12 mouse cellular contexts compared by ENCODE assay signal in genomic region chr5:140581569-140581968, GRCm38 (mm10). TPM values are rescaled to one million over a fixed set of nuclear protein-coding genes. Genes with fewer than 3 reads are reported as not detected.
DNase-seq lines count a peak whose midpoint lies in the region; ATAC-seq lines count a peak whose summit lies in the region.
"Had no signal": no experiment of that assay in that cellular context is flagged by ENCODE, and none has a peak within 500 bp of the region (broad histone marks: within the 10 kb centered on the region; RNA-seq: fewer than 3 reads in every experiment).

No protein-coding gene starts in this region.

- H3K27me3 ChIP-seq in forebrain, embryonic 11.5 days (ENCODE audit: control insufficient read depth, insufficient read depth, low read length), result no peaks in the 10 kb centered on the region
- no peaks in the 10 kb centered on the region for H3K27me3 ChIP-seq in forebrain, embryonic 16.5 days (replicated peaks; ENCODE audit: control insufficient read depth, insufficient read depth, low read length)
- no peaks in the 10 kb centered on the region for H3K27me3 ChIP-seq in liver, embryonic 16.5 days (ENCODE audit: control insufficient read depth, insufficient read depth, low read depth, low read length)
- H3K27me3 ChIP-seq in liver, embryonic 12.5 days (replicated peaks), result peaks cover 45% of the 10 kb centered on the region
- H3K27me3 ChIP-seq: Patski had no signal

- 0% methylated on average over 4 of the region's 5 CpGs for WGBS in forebrain, embryonic 11.5 days
- 6% methylated on average over 4 of the region's 5 CpGs for WGBS in forebrain, embryonic 16.5 days
- WGBS in liver, embryonic 16.5 days (ENCODE audit: insufficient replicate concordance), result 19% methylated on average over 5 of the region's 5 CpGs
- WGBS in liver, embryonic 12.5 days (ENCODE audit: insufficient replicate concordance), result 15% methylated on average over 4 of the region's 5 CpGs

- H3K4me3 ChIP-seq in forebrain, embryonic 11.5 days (ENCODE audit: low read depth, low read length), result no peak overlapping the region
- no peak overlapping the region for H3K4me3 ChIP-seq in forebrain, embryonic 16.5 days (replicated peaks; ENCODE audit: low read length)
- H3K4me3 ChIP-seq in liver, embryonic 16.5 days (ENCODE audit: low read depth, low read length), result no peak overlapping the region
- H3K4me3 ChIP-seq in liver, embryonic 12.5 days, result no peak overlapping the region

- peaks cover 47% of the 10 kb centered on the region for H3K4me1 ChIP-seq in forebrain, embryonic 11.5 days (replicated peaks; ENCODE audit: control insufficient read depth, insufficient read depth, low read length)
- peaks cover 34% of the 10 kb centered on the region for H3K4me1 ChIP-seq in forebrain, embryonic 16.5 days (replicated peaks; ENCODE audit: control insufficient read depth, insufficient read depth, low read length)
- no peaks in the 10 kb centered on the region for H3K4me1 ChIP-seq in liver, embryonic 16.5 days (ENCODE audit: control insufficient read depth, low read depth, low read length)
- H3K4me1 ChIP-seq in liver, embryonic 12.5 days, result peaks cover 3% of the 10 kb centered on the region; the same call in 1 of the 2 replicates

- no peak overlapping the region for H3K4me2 ChIP-seq in forebrain, embryonic 11.5 days (ENCODE audit: low read depth, low read length, severe bottlenecking)
- no peak overlapping the region for H3K4me2 ChIP-seq in forebrain, embryonic 16.5 days (ENCODE audit: low read length)
- no peak overlapping the region for H3K4me2 ChIP-seq in liver, embryonic 16.5 days (ENCODE audit: low read depth, low read length)
- H3K4me2 ChIP-seq in liver, embryonic 12.5 days, result no peak overlapping the region

- ATAC-seq in forebrain, embryonic 11.5 days (replicated peaks; ENCODE audit: low FRiP score), result 0 out of 2 replicates have a peak, but pooled peaks have one; percentile 8
- no peak for ATAC-seq in forebrain, embryonic 16.5 days
- 0 out of 2 replicates have a peak, but pooled peaks have one; percentile 9 for ATAC-seq in liver, embryonic 16.5 days (ENCODE audit: low read depth)
- ATAC-seq in liver, embryonic 12.5 days, result no peak
- ATAC-seq: Patski had no signal

- DNase-seq in forebrain, embryonic 11.5 days (ENCODE audit: low spot score), result peak; percentile 70
- DNase-seq in embryo, embryonic 11 days, result peak; percentile 80
- DNase-seq in lung, postnatal 4 days, result peak; percentile 48 to 83
- DNase-seq in frontal cortex, postnatal 25 days (ENCODE audit: low spot score in 2 of 2), result no peak
- no peak for DNase-seq in layer of hippocampus, postnatal 10 days (ENCODE audit: low spot score in 2 of 2)

- no peaks in the 10 kb centered on the region for H3K9me3 ChIP-seq in forebrain, embryonic 11.5 days (ENCODE audit: control insufficient read depth, low read length)
- no peaks in the 10 kb centered on the region for H3K9me3 ChIP-seq in forebrain, embryonic 16.5 days (ENCODE audit: control insufficient read depth, low read length)
- H3K9me3 ChIP-seq in liver, embryonic 16.5 days (replicated peaks; ENCODE audit: control insufficient read depth, low read length), result no peaks in the 10 kb centered on the region
- no peaks in the 10 kb centered on the region for H3K9me3 ChIP-seq in liver, embryonic 12.5 days (replicated peaks)

- no peak overlapping the region for H3K9ac ChIP-seq in forebrain, embryonic 11.5 days (ENCODE audit: low read length)
- no peak overlapping the region for H3K9ac ChIP-seq in forebrain, embryonic 16.5 days (replicated peaks; ENCODE audit: low read depth, low read length)
- no peak overlapping the region for H3K9ac ChIP-seq in liver, embryonic 16.5 days (ENCODE audit: low read depth, low read length)
- H3K9ac ChIP-seq in liver, embryonic 12.5 days, result no peak overlapping the region

- peak overlapping the region; percentile 48; the same call in 1 of the 2 replicates for H3K27ac ChIP-seq in forebrain, embryonic 11.5 days (ENCODE audit: low read depth, low read length)
- no peak overlapping the region for H3K27ac ChIP-seq in forebrain, embryonic 16.5 days (ENCODE audit: low read length)
- no peak overlapping the region for H3K27ac ChIP-seq in liver, embryonic 16.5 days (ENCODE audit: low read length)
- H3K27ac ChIP-seq in liver, embryonic 12.5 days, result no peak overlapping the region

- H3K36me3 ChIP-seq in forebrain, embryonic 11.5 days (ENCODE audit: control insufficient read depth, insufficient read depth, low read length), result no peaks in the 10 kb centered on the region
- no peaks in the 10 kb centered on the region for H3K36me3 ChIP-seq in forebrain, embryonic 16.5 days (ENCODE audit: control insufficient read depth, insufficient read depth)
- H3K36me3 ChIP-seq in liver, embryonic 16.5 days (ENCODE audit: control insufficient read depth, insufficient read depth), result no peaks in the 10 kb centered on the region
- H3K36me3 ChIP-seq in liver, embryonic 12.5 days, result no peaks in the 10 kb centered on the region

RNA-seq across cellular contexts. Expression of gene Grifin, which starts 16.7 kb away (rescaled TPM):
- not detected in 2 replicates for polyA plus RNA-seq in forebrain, embryonic 11.5 days (2014; fragmentation: Nextera tagmentation; extraction: Ambion mirVana)
- polyA plus RNA-seq in forebrain, embryonic 16.5 days (2015; fragmentation: Nextera tagmentation; extraction: Ambion mirVana), result not detected in 2 replicates
- 0.59 and 1.2 TPM in 2 replicates for polyA plus RNA-seq in liver, embryonic 16.5 days (2015; fragmentation: Nextera tagmentation; extraction: Ambion mirVana)
- polyA plus RNA-seq in liver, embryonic 12.5 days (2016; fragmentation: Nextera tagmentation; extraction: Ambion mirVana), result 6.3 and 7.8 TPM in 2 replicates
- total RNA-seq in layer of hippocampus, postnatal 10 days (2021), result not detected
- total RNA-seq: granulocyte monocyte progenitor cell, adult 5-6 weeks; layer of hippocampus, postnatal 25 days; midbrain, postnatal 0 days had no signal
- polyA plus RNA-seq: midbrain, postnatal 0 days had no signal

RNA-seq across cellular contexts. Expression of gene Lfng, which starts 25.6 kb away (rescaled TPM):
- 41.8 and 45.4 TPM in 2 replicates for polyA plus RNA-seq in forebrain, embryonic 11.5 days (2014; fragmentation: Nextera tagmentation; extraction: Ambion mirVana)
- 23.3 and 25.6 TPM in 2 replicates for polyA plus RNA-seq in forebrain, embryonic 16.5 days (2015; fragmentation: Nextera tagmentation; extraction: Ambion mirVana)
- polyA plus RNA-seq in liver, embryonic 16.5 days (2015; fragmentation: Nextera tagmentation; extraction: Ambion mirVana), result 8.3 and 9.7 TPM in 2 replicates
- 7.4 and 8.3 TPM in 2 replicates for polyA plus RNA-seq in liver, embryonic 12.5 days (2016; fragmentation: Nextera tagmentation; extraction: Ambion mirVana)
- total RNA-seq in layer of hippocampus, postnatal 10 days (2021), result 10 to 100 TPM; 29.3 to 38.8 TPM

Comparison
In these comparisons a context has a peak if more than half of its experiments do, and no peak if none do; other contexts are left out.
1. ATAC-seq: peak in forebrain, embryonic 11.5 days (single experiment) and liver, embryonic 16.5 days (single experiment); none in forebrain, embryonic 16.5 days (single experiment) and liver, embryonic 12.5 days (single experiment).
2. DNase-seq: peak in forebrain, embryonic 11.5 days (single experiment), embryo, embryonic 11 days (single experiment) and lung, postnatal 4 days (2 of 2); none in frontal cortex, postnatal 25 days (0 of 2) and layer of hippocampus, postnatal 10 days (0 of 2).